Mouse (Mus musculus) urinary bladder, adult 2 months (tissue): ENCODE data around the gene Dph2. TPM values are rescaled to one million over a fixed set of nuclear protein-coding genes. Genes with fewer than 3 reads are reported as not detected.

ENCODE experiments used
- DNase-seq: peaks from one replicate; pipeline ENCODE4 v3.0.0; 2022; ENCODE audit warnings: low spot score
- polyA plus RNA-seq: library from polyadenylated mRNA; depleted of rRNA; stranded (reverse); fragments of >200 nt; gene quantifications from 2 replicates; pipeline ENCODE4 v1.2.3, GENCODE M21; 2012

Gene Dph2
- polyA plus RNA-seq, 1 experiment: 14.0 TPM

DNA sequence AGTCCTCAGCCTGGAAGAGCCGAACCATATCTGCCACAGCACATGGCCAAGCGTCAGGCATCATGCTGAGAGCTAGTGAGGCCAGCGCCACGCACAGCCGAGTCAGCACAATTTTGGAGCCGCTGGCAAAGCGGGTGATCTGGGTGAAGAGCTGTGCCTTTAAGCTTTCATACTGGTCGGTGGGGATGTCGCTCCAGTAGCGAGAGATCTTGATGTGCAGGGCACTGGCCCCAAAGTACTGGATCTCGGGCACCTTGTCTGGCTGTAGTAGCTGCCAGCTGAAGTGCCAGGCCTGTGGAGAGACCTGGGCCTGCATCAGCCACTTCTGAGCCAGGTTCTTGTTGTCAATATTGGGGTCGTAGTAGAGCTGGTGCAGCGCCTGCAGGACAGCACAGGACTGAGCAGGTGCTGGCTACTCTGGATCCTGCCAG, 20.3 kb upstream of the Dph2 start:
- DNase-seq: no peak

DNA sequence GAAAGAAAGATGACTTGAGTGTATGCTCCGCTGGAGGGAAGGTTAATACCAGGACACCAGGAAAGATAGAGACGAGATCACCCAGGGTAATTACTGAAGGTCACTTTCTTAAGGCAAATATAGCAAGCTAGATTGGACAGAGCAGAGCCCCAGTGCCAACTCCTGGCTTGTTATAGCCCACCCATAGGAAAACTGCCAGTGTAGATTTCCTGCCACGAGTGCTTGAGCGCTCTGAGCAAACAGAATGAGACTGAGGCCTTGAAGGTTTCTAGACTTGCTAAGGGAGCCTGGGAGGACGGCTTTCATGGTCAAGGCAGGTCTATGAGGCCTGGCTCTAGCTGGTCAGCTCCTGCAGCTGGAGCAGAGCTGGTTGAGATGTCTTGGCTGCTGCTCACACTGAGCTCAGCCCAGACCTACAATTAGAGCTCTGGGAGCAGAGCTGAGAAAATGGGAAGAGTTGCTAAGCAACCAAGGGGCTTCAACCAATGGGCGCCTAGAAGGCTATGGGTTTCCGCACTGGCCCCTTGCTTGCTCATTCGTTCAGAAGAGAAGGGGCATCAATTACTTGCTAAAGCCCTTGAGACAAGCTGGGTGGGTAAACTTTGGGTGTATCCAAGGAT, 17.1 kb upstream of the Dph2 start:
- DNase-seq: no peak

DNA sequence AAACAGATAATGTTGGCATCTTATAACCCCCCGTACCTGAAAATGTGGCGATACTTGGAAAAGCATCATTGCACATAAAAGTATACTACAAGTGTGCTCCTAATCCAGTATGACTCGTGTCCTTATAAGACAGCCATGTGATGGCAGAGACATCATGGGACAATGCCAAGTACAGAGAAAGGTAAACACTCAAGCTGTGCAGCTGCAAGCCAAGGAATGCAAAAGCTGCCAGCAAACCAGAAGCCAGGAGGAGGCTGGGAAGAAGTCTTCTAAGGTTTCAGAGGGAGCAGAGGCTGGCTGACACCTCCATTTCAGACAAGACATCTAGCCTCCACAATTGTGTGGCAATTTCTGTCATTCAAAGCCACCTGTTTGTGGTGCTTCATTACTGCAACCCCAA, 14.4 kb upstream of the Dph2 start:
- no peak for DNase-seq

DNA sequence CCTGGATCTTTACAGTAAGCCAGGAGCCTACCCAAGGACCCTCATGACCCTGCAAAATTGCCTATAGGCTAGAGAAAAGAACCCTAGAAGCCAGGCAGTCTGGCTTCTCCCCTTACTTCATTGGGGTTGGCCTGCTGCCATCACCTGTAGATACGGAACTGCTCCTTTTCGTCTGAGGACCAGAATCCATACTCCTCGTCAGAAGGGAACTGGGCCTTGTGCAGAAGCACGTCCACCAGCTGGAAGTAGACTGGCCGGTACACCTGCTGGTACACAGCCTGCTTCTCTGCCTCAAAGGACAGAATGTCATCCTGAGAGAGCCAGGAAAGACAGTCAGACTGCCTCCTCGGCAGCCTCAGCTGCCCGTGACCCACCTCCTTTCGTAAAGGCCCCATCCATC, 12.9 kb upstream of the Dph2 start:
- no peak for DNase-seq

DNA sequence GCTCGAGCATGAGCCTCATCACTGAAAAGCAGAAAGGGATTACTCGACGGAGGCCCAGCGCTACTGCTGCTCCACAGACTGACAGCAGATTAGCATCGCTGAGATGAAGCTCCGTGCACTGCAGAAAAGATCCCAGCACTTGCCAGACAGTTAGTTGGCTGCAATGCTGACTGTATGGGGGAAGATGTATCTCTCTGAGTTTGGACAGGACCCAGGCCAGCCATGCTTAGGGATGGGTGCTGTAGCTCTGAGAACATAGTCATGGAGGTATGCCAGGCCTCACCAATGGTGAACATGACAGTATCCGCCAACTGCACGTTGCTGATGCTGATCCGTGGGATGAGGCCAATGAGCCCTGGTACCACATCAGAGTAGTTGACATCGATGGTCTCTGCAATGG, 12.3 kb upstream of the Dph2 start:
- no peak for DNase-seq

DNA sequence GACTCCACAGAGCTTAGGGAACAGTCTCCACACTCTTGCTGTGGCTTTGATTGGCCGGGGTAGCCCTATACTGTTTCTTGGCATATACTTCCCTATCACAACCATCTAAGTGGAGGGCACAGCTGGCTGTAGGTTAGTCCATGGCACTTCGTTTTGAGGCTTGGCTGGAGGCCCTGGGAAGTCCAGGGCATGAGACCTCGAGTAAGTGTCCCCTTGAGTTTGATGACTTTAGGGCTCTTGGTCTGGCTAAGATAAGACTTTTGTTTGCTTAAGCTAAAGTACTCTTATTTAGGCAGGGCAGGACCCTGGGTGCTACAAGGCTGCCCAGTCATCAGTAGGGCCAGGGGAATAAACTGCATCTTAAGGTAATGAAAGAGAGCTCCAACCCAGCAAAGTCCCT, 6.3 kb upstream of the Dph2 start:
- no peak for DNase-seq

DNA sequence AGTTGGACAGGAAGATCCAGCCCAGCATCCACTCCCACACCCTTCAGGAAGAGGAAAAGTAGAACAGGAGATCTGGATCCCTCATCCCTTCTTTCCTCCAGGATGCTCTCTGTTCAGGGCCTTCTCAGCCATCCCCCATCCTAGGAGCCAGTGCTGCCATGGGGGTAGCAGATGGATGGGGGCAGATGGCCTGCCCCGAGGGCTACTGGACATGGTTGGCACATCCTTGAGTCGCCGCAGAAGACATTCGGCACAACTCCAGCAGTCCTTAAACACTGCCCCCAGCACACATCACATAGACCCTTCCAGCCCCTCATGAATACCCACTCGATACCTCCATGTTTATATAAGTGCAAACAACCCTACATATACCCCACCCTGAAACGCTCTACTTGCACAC, 4.2 kb upstream of the Dph2 start:
- DNase-seq: no peak

DNA sequence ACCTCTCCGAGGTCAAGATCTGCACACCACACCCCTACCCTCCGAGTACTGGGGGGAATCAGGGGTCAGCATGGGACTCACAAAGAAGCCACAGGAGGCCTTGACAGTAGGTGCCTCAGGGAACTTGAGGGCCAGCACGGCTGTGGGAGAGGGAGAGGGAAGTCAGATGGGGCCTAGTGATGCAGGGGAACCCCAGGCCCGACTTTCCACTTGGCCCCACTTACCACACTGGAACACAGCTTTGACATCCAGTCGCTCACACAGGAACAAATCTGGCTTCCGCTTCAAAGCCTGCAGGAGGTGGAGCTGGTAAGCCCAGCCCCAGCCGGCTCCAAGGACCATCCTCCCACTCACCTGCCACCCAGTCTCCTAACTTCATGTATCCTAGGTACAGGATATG, 3.5 kb upstream of the Dph2 start:
- DNase-seq: no peak

DNA sequence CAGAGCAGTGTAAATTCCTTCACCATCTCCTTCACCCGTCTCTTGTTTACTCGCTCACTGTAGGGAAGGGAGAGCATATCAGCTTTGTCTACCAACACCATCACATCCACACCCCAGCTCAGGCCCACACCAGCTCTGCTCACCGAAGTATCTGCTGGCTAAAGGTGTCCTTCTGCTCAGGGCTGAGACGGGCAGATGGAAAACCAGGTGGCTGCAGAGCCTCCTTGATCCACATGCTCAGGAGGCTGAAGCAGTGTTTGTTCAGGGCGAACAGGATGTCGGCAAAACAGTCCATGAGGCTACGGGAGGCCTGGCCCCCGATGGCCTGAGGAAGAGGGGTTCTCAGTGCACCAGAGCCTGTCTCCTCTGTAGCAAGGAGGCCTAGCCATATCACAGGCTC, 2.8 kb upstream of the Dph2 start:
- no peak for DNase-seq

DNA sequence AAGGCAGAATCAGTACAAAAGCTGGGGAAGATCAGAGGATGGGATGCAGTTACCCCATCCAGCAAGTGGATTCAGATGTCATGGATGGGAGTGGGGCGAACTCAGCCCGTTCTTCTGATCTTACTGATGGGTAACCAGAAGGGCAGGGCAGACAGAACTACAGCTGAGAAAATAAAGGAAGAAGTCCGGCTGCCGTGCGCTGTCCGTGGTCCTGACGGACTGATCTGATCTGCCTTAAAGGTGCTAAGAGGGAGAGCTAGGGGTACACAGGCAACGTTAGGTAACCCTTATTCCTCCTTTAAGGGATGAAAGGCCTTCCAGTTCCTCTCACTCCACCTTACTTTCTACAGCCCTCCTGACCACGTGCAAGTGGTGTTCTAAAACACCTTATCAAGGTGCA, 1.5 kb upstream of the Dph2 start:
- DNase-seq: no peak

DNA sequence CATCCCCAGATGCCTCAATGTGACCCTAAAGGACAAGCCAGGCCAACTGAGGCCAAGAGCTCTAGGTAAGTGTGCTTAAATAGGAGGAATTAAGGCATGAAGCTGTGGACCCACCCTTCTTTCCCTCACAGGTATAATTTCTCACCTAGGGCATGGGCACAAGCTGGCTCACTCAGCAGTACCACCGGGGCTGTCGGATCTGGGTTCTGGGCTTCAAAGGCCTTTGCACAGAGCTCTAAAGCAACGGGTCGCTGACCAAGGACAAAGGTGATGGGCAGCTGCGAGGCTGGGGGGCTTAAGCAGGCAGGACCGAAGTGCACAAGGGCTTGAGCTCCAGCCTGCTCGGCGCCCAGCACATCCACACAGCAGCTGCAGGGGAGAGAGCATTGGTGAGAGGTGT, 1.1 kb downstream of the Dph2 start:
- DNase-seq: no peak

DNA sequence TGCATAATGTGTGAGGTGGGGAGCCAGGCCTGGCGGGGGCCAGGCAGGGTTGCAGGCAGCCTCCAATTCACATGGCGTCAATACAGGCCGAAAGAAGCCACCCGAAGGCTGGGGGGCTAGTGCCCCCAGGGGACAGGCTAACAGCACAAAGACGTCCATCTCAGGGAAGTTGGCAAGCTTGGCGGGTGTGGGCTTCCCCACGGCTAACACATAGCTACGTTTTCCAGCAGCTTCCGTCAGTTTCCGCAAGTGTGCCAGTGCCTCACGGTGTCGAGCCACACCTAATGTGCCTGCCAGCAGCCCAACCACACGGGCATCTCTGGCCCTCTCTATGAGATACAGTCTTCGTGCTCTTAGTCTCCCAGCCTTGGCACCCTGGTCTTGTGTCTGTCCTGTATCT, 1.8 kb downstream of the Dph2 start:
- DNase-seq: no peak

DNA sequence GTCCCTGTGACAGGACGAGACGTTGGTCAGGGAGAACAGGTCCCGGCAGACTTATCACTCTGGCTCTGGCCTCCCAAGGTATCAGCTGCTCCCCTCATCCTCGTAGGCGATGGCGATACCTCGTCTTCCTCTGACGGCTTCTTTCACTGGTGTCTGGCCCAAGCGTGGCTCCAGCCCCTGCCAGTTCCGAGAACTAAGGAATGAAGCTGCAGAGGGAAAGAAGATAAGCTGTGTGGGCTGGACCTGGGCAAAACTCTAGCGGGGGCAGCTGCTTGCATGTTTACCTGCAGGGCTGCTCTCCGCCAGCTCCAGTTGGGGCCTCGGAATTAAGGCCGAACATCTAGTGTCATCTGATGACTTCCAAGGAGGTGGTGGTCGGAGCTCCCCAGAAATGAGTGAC, 2.4 kb downstream of the Dph2 start:
- DNase-seq: no peak

DNA sequence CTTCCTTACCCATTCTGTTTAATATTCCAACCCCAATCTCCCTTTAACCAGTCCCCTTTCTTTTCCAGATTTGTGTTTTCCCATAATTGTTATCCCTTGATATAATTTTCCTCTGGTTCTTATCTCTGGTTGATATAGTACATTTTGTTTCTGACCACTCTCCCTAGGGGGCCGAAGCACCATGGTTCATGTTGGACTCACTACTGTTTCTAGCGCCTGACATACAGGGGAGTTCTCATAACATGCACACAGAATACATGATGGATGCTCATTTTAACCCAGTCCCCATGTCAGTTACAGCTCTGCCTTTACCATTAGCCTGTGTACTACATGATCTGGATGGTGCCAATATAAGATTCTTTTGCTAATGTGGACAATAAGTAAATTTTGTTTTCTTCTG, 3.9 kb downstream of the Dph2 start:
- DNase-seq: no peak

DNA sequence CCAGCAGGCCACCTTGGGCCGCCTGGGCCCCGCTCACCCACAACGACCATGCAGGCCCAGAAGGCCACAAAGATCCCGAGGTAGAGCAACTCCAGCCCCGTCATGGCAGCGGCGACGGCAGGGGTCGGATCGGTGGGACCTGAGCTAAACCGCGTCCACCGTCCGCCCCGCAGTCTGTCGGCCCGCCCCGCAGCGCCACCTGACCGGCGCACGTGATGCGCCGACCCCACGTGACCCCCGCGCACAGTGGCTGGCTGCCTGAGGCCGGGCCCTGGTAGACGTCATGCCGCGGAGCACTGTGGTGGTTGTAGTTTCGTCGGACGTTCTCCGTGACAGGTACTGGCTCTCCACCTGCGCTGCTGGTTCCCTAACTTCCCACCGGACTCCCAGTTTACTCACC, 4.7 kb downstream of the Dph2 start, which contains the start of gene Atp6v0b:
Atp6v0b (minus strand) TSS at position 201 of the 400 bp plus-strand sequence.
- peak; percentile 93 for DNase-seq

DNA sequence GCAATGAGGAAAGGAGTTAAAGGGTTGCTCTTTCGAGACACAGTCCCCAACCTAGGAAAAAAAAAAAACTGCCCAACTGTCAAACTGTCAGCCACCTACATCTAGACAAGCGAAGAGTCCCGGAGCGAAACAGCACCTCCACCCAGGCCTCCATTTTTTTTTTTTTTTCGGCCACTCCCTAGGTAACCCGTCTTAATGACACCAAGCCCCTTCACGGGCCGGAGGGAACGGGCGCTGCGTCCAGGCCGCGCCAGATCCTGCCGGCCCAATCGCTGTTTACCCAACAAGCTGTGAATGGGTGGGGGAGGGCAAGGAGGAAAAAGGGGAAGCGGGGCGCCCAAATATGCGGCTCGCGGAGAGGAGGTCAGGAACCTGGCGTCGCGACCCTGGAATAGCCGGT, 5.2 kb downstream of the Dph2 start:
- no peak for DNase-seq

DNA sequence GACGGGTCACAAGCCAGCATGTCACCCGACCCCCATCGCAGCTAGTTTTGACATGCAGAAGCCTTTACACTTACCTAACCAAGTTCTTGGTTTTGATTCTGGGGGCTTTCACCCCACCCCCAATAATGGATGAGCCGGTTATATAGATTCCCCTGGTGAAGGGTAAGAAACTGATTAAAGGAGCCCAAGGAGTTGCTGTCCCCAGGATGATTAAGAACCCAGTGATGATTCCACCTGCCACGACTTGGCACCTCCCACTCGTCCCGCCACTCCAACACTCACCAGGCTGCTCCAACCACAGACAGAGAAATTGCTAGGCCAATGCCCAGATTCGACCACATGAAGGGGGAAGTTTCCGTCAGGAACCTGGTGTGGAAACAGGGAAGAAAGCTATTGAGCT, 5.8 kb downstream of the Dph2 start:
- no peak for DNase-seq

DNA sequence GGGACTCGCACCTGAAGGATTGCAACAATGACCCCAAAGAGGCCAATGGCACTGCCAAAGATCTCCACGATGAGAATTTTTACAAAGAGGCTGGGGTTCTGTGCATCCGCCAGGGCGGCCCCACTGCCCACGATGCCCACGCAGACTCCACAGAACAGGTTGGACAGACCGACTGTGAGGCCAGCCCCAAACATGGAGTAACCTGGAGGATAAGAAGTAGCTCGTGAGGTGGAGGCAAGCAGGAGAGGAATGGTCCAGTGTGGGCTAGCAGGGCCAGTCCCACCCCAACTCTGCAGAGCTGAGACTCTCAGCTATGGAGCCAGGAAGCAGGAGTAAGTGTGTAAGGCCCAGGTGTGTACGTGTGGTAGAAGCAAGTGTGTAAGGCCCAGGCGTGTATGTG, 6.7 kb downstream of the Dph2 start:
- DNase-seq: no peak

DNA sequence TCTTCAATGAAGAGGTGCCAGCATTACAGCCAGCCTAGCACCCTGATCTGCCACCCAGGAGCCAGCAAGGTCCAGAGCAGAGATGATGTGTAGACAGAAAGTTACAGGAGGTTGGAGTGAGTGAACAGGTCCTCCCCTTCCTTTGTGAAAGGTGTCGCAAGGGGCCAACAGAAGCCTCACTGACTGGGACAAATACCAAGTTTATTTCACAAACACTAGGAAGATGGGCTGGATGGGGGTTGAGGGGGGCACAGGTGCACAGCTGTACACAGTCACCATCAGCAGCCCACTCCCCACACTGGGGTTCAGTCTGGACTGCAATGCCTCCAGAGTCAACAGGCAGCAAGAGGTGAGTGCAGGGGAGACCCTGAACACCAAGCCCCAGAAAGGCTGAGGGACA, 7.7 kb downstream of the Dph2 start:
- no peak for DNase-seq

DNA sequence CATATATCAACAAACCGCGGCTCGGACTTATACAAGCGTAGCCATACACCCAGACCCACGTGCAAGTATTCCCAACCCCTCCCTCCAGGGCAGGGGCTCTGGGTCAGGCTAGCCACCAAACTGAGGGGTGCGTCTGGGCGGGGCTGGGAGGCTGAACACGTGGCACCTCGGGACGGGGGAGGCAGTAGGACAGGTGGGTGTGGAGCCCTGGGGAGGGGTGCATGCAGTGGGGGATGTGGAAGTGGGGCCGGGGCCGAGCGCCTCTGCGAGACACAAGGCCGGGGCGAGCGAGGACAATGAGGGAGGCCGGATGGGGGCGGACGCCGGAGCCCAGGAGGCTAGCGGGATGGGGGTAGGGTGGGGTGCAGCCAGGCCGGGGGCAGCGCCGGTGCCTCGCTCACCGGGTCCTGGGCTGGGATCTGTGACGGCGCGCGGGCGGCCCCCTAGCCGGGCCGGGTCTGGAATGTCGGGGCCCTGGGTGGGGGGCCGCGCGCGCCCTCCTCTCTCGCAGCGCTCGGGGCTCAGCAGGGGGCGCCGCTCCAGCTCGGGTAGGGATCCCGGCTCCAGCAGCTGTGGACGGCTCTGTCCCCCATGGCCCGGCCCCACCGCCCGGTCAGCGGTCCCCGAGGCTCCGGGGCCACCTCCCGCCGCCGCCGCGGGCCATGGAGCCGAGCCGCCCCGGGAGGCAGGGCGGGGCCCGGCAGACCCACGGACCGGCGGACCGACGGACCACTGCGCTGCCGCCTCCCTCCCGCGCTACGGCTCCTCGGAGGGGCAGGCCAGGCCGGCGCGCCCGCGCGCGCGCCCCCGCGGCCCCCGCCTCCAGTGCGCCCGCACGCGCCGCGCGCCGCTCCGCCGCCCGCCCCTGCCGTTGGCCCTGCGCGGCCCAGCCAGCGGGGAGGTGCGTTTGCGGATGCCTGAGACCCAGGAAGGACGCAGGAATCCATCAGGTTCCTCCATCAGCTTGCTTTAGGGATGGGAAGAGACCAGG, 8.8 kb downstream of the Dph2 start, which contains the start of gene B4galt2:
B4galt2 (minus strand) TSS at position 787 of the 991 bp plus-strand sequence.
- peak; percentile 51 for DNase-seq

DNA sequence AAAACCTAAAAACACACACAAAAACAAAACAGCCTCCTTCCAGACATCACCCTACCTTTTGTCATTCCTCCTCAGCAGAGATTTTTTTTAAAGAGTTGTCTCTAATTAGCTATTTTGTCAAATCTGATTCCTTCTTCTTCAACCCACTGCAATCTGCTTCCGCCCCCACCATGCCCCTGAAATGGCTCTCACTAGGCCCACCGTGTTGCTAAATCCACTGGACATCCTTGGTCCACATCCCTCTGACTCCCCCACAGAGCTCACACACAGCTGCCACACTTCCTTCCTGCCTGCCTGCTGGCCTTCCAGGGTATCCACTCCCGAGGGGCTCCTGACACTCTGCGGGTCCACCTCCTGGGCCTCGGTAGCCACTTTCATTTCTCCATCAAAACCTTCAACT, 13.1 kb downstream of the Dph2 start:
- DNase-seq: no peak

DNA sequence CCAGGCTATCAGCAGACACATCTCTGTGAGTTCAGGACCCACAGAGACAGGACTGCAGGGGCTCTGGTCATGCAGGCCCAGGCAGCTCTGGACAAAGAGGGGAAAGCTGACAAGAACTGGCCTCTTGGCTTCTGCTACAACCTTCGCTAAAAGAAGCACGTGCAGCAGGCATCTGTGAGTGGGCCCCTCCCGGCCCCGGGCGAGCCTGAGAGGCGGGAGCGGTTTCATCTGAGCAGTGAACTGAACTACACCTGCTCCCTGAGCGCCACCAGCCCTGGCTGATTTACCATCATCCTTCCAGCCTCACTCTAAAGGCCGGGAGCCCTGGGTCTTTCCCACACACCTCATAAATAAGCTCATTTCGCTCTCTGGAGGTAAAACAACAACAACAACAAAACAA, 13.5 kb downstream of the Dph2 start:
- no peak for DNase-seq

DNA sequence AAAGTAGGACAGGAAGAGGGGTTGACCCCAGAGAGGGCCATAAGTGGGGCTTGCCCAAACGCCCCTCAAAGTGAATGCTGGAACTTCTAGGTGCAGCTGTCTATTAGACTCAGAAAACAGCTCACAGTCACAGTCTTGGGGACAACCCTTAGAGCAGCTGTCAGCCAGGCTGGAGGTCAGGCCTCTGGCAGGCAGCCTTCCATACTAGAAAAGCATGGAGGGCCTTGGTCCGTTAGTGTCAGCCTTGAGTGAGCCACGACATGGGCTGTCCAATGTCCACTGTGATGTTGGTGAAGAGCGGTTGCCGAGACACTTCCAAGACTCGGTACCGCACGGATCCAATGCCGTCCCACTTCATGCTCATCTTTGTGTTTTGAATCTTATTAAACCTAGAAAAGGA, 18.2 kb downstream of the Dph2 start:
- DNase-seq: no peak
